Mouse (Mus musculus) heart, embryonic 16.5 days (tissue): ENCODE measurements around the gene Emc3. TPM values are rescaled to one million over a fixed set of nuclear protein-coding genes. Genes with fewer than 3 reads are reported as not detected.

ENCODE experiments used
- ATAC-seq: fragments of 200-750 bp; cut with Nextera tagmentation; replicated peaks from 2 replicates; pipeline ENCODE4 v1.8.0; 2017; ENCODE audit warnings: moderate number of reproducible peaks; ENCODE audit not compliant: insufficient read depth, low FRiP score; ENCODE audit errors: extremely low read depth
- H3K27ac ChIP-seq: fragments of 300-500 bp; sonication (generic); 2 replicates; pipeline ENCODE4 v1.5.1; 2014; ENCODE audit warnings: mild to moderate bottlenecking, low read length, control low read depth, moderate library complexity
- H3K27me3 ChIP-seq: fragments of 300-500 bp; sonication (generic); 2 replicates; pipeline ENCODE4 v1.6.1; 2014; ENCODE audit warnings: low read length, mixed read lengths; ENCODE audit not compliant: control insufficient read depth, insufficient read depth
- H3K36me3 ChIP-seq: fragments of 300-500 bp; sonication (generic); 2 replicates; pipeline ENCODE4 v1.6.1; 2014; ENCODE audit not compliant: control insufficient read depth, insufficient read depth
- H3K4me1 ChIP-seq: fragments of 300-500 bp; sonication (generic); 2 replicates; pipeline ENCODE4 v1.6.1; 2014; ENCODE audit warnings: low read length, mixed read lengths; ENCODE audit not compliant: control insufficient read depth, insufficient read depth
- H3K4me2 ChIP-seq: fragments of 300-500 bp; sonication (generic); 2 replicates; pipeline ENCODE4 v1.6.1; 2014; ENCODE audit warnings: low read depth, mild to moderate bottlenecking, control low read depth, low read length
- H3K4me3 ChIP-seq: fragments of 300-500 bp; sonication (generic); 2 replicates; pipeline ENCODE4 v1.5.1; 2014; ENCODE audit warnings: mild to moderate bottlenecking, control low read depth, low read length
- H3K9ac ChIP-seq: fragments of 300-500 bp; sonication (generic); 2 replicates; pipeline ENCODE4 v1.6.1; 2014; ENCODE audit warnings: low read length, control low read depth
- H3K9me3 ChIP-seq: fragments of 300-500 bp; sonication (generic); replicated peaks from 2 replicates; pipeline ENCODE4 v1.6.1; 2016; ENCODE audit warnings: low read length; ENCODE audit not compliant: control insufficient read depth
- WGBS: fragments of 180-500 bp; shearing (Covaris S2); extraction: QIAGEN DNeasy Blood & Tissue Kit; methylation state at CpG from one replicate; pipeline ENCODE4 v1.1.7; 2014; 5-methylcytosine and 5-hydroxymethylcytosine counted together
- polyA plus RNA-seq: library from polyadenylated mRNA; unstranded; fragments of >200 nt; fragmentation: Nextera tagmentation; extraction: Ambion mirVana; gene quantifications from 2 replicates; pipeline ENCODE4 v1.2.1, GENCODE M21; 2015

The Emc3 gene
- polyA plus RNA-seq, 1 experiment from 2014 or later = 94.5 TPM

GRCm38 (mm10) chr6:113505689-113506088 is 25.8 kb downstream of the Emc3 start:
- Histone ChIP-seq H3K9me3 (0 out of 2 replicates have a peak, but pooled peaks cover 2% of the 10 kb centered on the region), H3K36me3 (no peaks in the 10 kb centered on the region), H3K4me1 (peaks cover 6% of the 10 kb centered on the region; the same call in 1 of the 2 replicates), H3K4me3 (no peak overlapping the region), H3K4me2 (no peak overlapping the region), H3K27me3 (peaks cover 16% of the 10 kb centered on the region), H3K9ac (no peak overlapping the region), H3K27ac (no peak overlapping the region)
- 64% methylated on average over 1 of the region's 1 CpGs for WGBS
- no peak for ATAC-seq

GRCm38 (mm10) chr6:113502801-113503200 is 28.7 kb downstream of the Emc3 start:
- peaks cover 20% of the 10 kb centered on the region for H3K27me3 ChIP-seq
- H3K4me2 ChIP-seq = no peak overlapping the region

GRCm38 (mm10) chr6:113501388-113502084 is 29.9 kb downstream of the Emc3 start, which contains the start of gene Prrt3:
TSS of gene Prrt3 (minus strand) at chr6:113501931.
- no peak within 1 kb of the TSS for H3K27ac ChIP-seq
- H3K27me3 ChIP-seq = peaks cover 20% of the 10 kb centered on the region
- H3K4me1 ChIP-seq = no peaks in the 10 kb centered on the region
- ATAC-seq = no peak
- peak within 1 kb of the TSS; percentile 20 for H3K4me3 ChIP-seq
- 4% methylated on average over 32 of the region's 32 CpGs for WGBS
- no peaks in the 10 kb centered on the region for H3K36me3 ChIP-seq
- H3K9ac ChIP-seq = no peak within 1 kb of the TSS
- peak within 1 kb of the TSS; percentile 36 for H3K4me2 ChIP-seq
- 0 out of 2 replicates have a peak, but pooled peaks cover 2% of the 10 kb centered on the region for H3K9me3 ChIP-seq

More at GRCm38 (mm10) chr6:113502801-113503200, 28.7 kb downstream of the Emc3 start:
- Histone ChIP-seq H3K27ac (no peak overlapping the region), H3K36me3 (no peaks in the 10 kb centered on the region), H3K9ac (no peak overlapping the region), H3K9me3 (0 out of 2 replicates have a peak, but pooled peaks cover 2% of the 10 kb centered on the region), H3K4me3 (no peak overlapping the region), H3K4me1 (no peaks in the 10 kb centered on the region)
- ATAC-seq = no peak
- 70% methylated on average over 2 of the region's 2 CpGs for WGBS

GRCm38 (mm10) chr6:113499346-113499745 is 32.1 kb downstream of the Emc3 start:
- Histone ChIP-seq H3K36me3 (no peaks in the 10 kb centered on the region), H3K9ac (no peak overlapping the region), H3K4me1 (peaks cover 10% of the 10 kb centered on the region), H3K27ac (no peak overlapping the region), H3K4me3 (no peak overlapping the region), H3K4me2 (no peak overlapping the region), H3K9me3 (0 out of 2 replicates have a peak, but pooled peaks cover 2% of the 10 kb centered on the region), H3K27me3 (peaks cover 27% of the 10 kb centered on the region)
- 65% methylated on average over 6 of the region's 6 CpGs for WGBS
- ATAC-seq = no peak

- Histone ChIP-seq H3K4me3 (peak overlapping the region; percentile 56), H3K27ac (no peak overlapping the region), H3K27me3 (peaks cover 9% of the 10 kb centered on the region), H3K36me3 (no peaks in the 10 kb centered on the region), H3K4me1 (peaks cover 10% of the 10 kb centered on the region), H3K9ac (peak overlapping the region; percentile 73), H3K4me2 (peak overlapping the region; percentile 86), H3K9me3 (no peaks in the 10 kb centered on the region)
- ATAC-seq = no peak
- 26% methylated on average over 28 of the region's 28 CpGs for WGBS
Measured at GRCm38 (mm10) chr6:113495071-113495675, 36.3 kb downstream of the Emc3 start.

GRCm38 (mm10) chr6:113494258-113494788 is 37.1 kb downstream of the Emc3 start:
- H3K36me3 ChIP-seq = peaks cover 4% of the 10 kb centered on the region
- peak overlapping the region; percentile 73 for H3K9ac ChIP-seq
- H3K4me2 ChIP-seq = peak overlapping the region; percentile 86
- WGBS = under 1% methylated on average over 54 of the region's 54 CpGs
- peaks cover 7% of the 10 kb centered on the region for H3K27me3 ChIP-seq
- peaks cover 10% of the 10 kb centered on the region for H3K4me1 ChIP-seq
- H3K4me3 ChIP-seq = peak overlapping the region; percentile 56
- ATAC-seq = peak; percentile 83
- H3K9me3 ChIP-seq = no peaks in the 10 kb centered on the region
- H3K27ac ChIP-seq = peak overlapping the region; percentile 43; the same call in 1 of the 2 replicates

GRCm38 (mm10) chr6:113492101-113492864 is 39.2 kb downstream of the Emc3 start:
- H3K27me3 ChIP-seq = peaks cover 7% of the 10 kb centered on the region
- H3K27ac ChIP-seq = no peak overlapping the region
- no peak for ATAC-seq
- no peaks in the 10 kb centered on the region for H3K9me3 ChIP-seq
- H3K4me2 ChIP-seq = no peak overlapping the region
- H3K4me1 ChIP-seq = peaks cover 10% of the 10 kb centered on the region
- H3K36me3 ChIP-seq = peaks cover 7% of the 10 kb centered on the region
- WGBS = 68% methylated on average over 24 of the region's 24 CpGs
- no peak overlapping the region for H3K4me3 ChIP-seq
- no peak overlapping the region for H3K9ac ChIP-seq

- WGBS = 93% methylated on average over 14 of the region's 14 CpGs
- Histone ChIP-seq H3K36me3 (peaks cover 7% of the 10 kb centered on the region), H3K4me2 (no peak overlapping the region), H3K27me3 (no peaks in the 10 kb centered on the region), H3K4me1 (no peaks in the 10 kb centered on the region; the same call in 1 of the 2 replicates), H3K9ac (no peak overlapping the region), H3K9me3 (no peaks in the 10 kb centered on the region), H3K27ac (no peak overlapping the region), H3K4me3 (no peak overlapping the region)
- no peak for ATAC-seq
Measured at GRCm38 (mm10) chr6:113489410-113489809, 42.0 kb downstream of the Emc3 start.
